Mouse (Mus musculus) forebrain, embryonic 15.5 days (tissue): ENCODE measurements at regions not wholly inside any gene's neighbourhood (a gene's known extent, or its start where the extent isn't known, plus 50 kb on each side); places are given as distances from the start of the nearest gene placed in this dataset.
A peak's percentile ranks its signal among the peaks of the same experiment; 100 is the strongest.

Experiments used
- ATAC-seq: fragments of 200-750 bp; cut with Nextera tagmentation; replicated peaks from 2 replicates; pipeline ENCODE4 v1.8.0; 2017; ENCODE audit warnings: mild to moderate bottlenecking, moderate TSS enrichment, moderate library complexity
- H3K27ac ChIP-seq: fragments of 300-500 bp; sonication (generic); replicated peaks from 2 replicates; pipeline ENCODE4 v1.5.1; 2015; ENCODE audit warnings: mild to moderate bottlenecking, inconsistent platforms
- H3K27me3 ChIP-seq: fragments of 300-500 bp; sonication (generic); 2 replicates; pipeline ENCODE4 v1.6.1; 2015; ENCODE audit warnings: inconsistent platforms
- H3K36me3 ChIP-seq: fragments of 300-500 bp; sonication (generic); 2 replicates; pipeline ENCODE4 v1.6.1; 2015; ENCODE audit warnings: mild to moderate bottlenecking, inconsistent platforms
- H3K4me1 ChIP-seq: fragments of 300-500 bp; sonication (generic); 2 replicates; pipeline ENCODE4 v1.6.1; 2015; ENCODE audit warnings: inconsistent platforms
- H3K4me2 ChIP-seq: fragments of 300-500 bp; sonication (generic); replicated peaks from 2 replicates; pipeline ENCODE4 v1.6.1; 2015; ENCODE audit warnings: mild to moderate bottlenecking, inconsistent platforms
- H3K4me3 ChIP-seq: fragments of 300-500 bp; sonication (generic); 2 replicates; pipeline ENCODE4 v1.5.1; 2015; ENCODE audit warnings: mild to moderate bottlenecking, inconsistent platforms
- H3K9ac ChIP-seq: fragments of 300-500 bp; sonication (generic); replicated peaks from 2 replicates; pipeline ENCODE4 v1.6.1; 2015; ENCODE audit warnings: mild to moderate bottlenecking, inconsistent platforms
- H3K9me3 ChIP-seq: fragments of 300-500 bp; sonication (generic); 2 replicates; pipeline ENCODE4 v1.6.1; 2016; ENCODE audit warnings: inconsistent platforms
- WGBS: fragments of 180-500 bp; shearing (Covaris S2); methylation state at CpG from one replicate; pipeline ENCODE4 v1.1.7; 2015; ENCODE audit warnings: mixed read lengths; 5-methylcytosine and 5-hydroxymethylcytosine counted together

GRCm38 (mm10) chr7:135942826-135943225, 226.7 kb upstream of the Mki67 start:
- no peak overlapping the region for H3K4me2 ChIP-seq
- H3K27ac ChIP-seq = no peak overlapping the region
- peaks cover 13% of the 10 kb centered on the region for H3K4me1 ChIP-seq
- H3K27me3 ChIP-seq = no peaks in the 10 kb centered on the region
- ATAC-seq = no peak
- H3K9ac ChIP-seq = no peak overlapping the region
- H3K36me3 ChIP-seq = no peaks in the 10 kb centered on the region
- WGBS = 87% methylated on average over 2 of the region's 2 CpGs
- H3K9me3 ChIP-seq = no peaks in the 10 kb centered on the region
- H3K4me3 ChIP-seq = no peak overlapping the region

- 78% methylated on average over 5 of the region's 5 CpGs for WGBS
- ATAC-seq = no peak
Measured at GRCm38 (mm10) chr7:135946071-135946646, 230.0 kb upstream of the Mki67 start.

GRCm38 (mm10) chr7:135961026-135961425, 244.9 kb upstream of the Mki67 start:
- no peak overlapping the region for H3K4me3 ChIP-seq
- no peaks in the 10 kb centered on the region for H3K9me3 ChIP-seq
- peaks cover 30% of the 10 kb centered on the region for H3K4me1 ChIP-seq
- 0 out of 2 replicates have a peak overlapping the region, but pooled peaks have one; percentile 1 for H3K27ac ChIP-seq
- 37% methylated on average over 8 of the region's 8 CpGs for WGBS
- ATAC-seq = peak; percentile 89
- H3K4me2 ChIP-seq = no peak overlapping the region
- no peak overlapping the region for H3K9ac ChIP-seq
- no peaks in the 10 kb centered on the region for H3K36me3 ChIP-seq
- no peaks in the 10 kb centered on the region for H3K27me3 ChIP-seq

More at GRCm38 (mm10) chr7:135946071-135946646, 230.0 kb upstream of the Mki67 start:
- H3K9ac ChIP-seq = no peak overlapping the region
- H3K4me2 ChIP-seq = no peak overlapping the region
- no peak overlapping the region for H3K4me3 ChIP-seq
- H3K27ac ChIP-seq = no peak overlapping the region
- no peaks in the 10 kb centered on the region for H3K36me3 ChIP-seq
- H3K9me3 ChIP-seq = no peaks in the 10 kb centered on the region
- H3K27me3 ChIP-seq = no peaks in the 10 kb centered on the region
- 0 out of 2 replicates have a peak, but pooled peaks cover 2% of the 10 kb centered on the region for H3K4me1 ChIP-seq

- Histone ChIP-seq H3K27ac (peak overlapping the region; percentile 33; the same call in 1 of the 2 replicates), H3K9ac (no peak overlapping the region), H3K9me3 (no peaks in the 10 kb centered on the region), H3K36me3 (no peaks in the 10 kb centered on the region), H3K27me3 (no peaks in the 10 kb centered on the region), H3K4me1 (peaks cover 42% of the 10 kb centered on the region), H3K4me3 (no peak overlapping the region), H3K4me2 (no peak overlapping the region)
- WGBS = 13% methylated on average over 6 of the region's 6 CpGs
- peak; percentile 63 for ATAC-seq
Measured at GRCm38 (mm10) chr7:135965528-135965927, 249.4 kb upstream of the Mki67 start.

- Histone ChIP-seq H3K4me2 (no peak overlapping the region), H3K9ac (no peak overlapping the region), H3K27me3 (no peaks in the 10 kb centered on the region), H3K4me3 (no peak overlapping the region), H3K9me3 (no peaks in the 10 kb centered on the region), H3K36me3 (no peaks in the 10 kb centered on the region), H3K27ac (0 out of 2 replicates have a peak overlapping the region, but pooled peaks have one; percentile 33), H3K4me1 (peaks cover 37% of the 10 kb centered on the region)
- ATAC-seq = no peak
- WGBS = 49% methylated on average over 4 of the region's 4 CpGs
Measured at GRCm38 (mm10) chr7:135966231-135966630, 250.1 kb upstream of the Mki67 start.

GRCm38 (mm10) chr7:135968638-135969037, 252.5 kb upstream of the Mki67 start:
- H3K4me3 ChIP-seq = no peak overlapping the region
- ATAC-seq = peak; percentile 67
- H3K4me1 ChIP-seq = peaks cover 31% of the 10 kb centered on the region
- H3K36me3 ChIP-seq = no peaks in the 10 kb centered on the region
- H3K9me3 ChIP-seq = no peaks in the 10 kb centered on the region
- WGBS = 52% methylated on average over 8 of the region's 8 CpGs
- no peak overlapping the region for H3K27ac ChIP-seq
- no peaks in the 10 kb centered on the region for H3K27me3 ChIP-seq
- H3K4me2 ChIP-seq = no peak overlapping the region
- H3K9ac ChIP-seq = no peak overlapping the region

GRCm38 (mm10) chr7:135986021-135986420, 269.9 kb upstream of the Mki67 start:
- no peaks in the 10 kb centered on the region for H3K36me3 ChIP-seq
- no peak overlapping the region for H3K9ac ChIP-seq
- no peaks in the 10 kb centered on the region for H3K27me3 ChIP-seq
- H3K9me3 ChIP-seq = no peaks in the 10 kb centered on the region
- no peak overlapping the region for H3K4me2 ChIP-seq
- no peak for ATAC-seq
- no peak overlapping the region for H3K4me3 ChIP-seq
- no peak overlapping the region for H3K27ac ChIP-seq
- peaks cover 10% of the 10 kb centered on the region for H3K4me1 ChIP-seq
- WGBS = 80% methylated on average over 6 of the region's 6 CpGs

- 25% methylated on average over 6 of the region's 6 CpGs for WGBS
- Histone ChIP-seq H3K27ac (no peak overlapping the region), H3K27me3 (no peaks in the 10 kb centered on the region), H3K4me1 (peaks cover 10% of the 10 kb centered on the region), H3K9me3 (no peaks in the 10 kb centered on the region), H3K36me3 (no peaks in the 10 kb centered on the region), H3K4me3 (no peak overlapping the region), H3K9ac (no peak overlapping the region), H3K4me2 (no peak overlapping the region)
- ATAC-seq = no peak
Measured at GRCm38 (mm10) chr7:135990321-135990720, 274.2 kb upstream of the Mki67 start.

GRCm38 (mm10) chr7:135996896-135997295, 280.7 kb upstream of the Mki67 start:
- H3K9me3 ChIP-seq = no peaks in the 10 kb centered on the region
- no peaks in the 10 kb centered on the region for H3K36me3 ChIP-seq
- no peak overlapping the region for H3K9ac ChIP-seq
- 44% methylated on average over 10 of the region's 10 CpGs for WGBS
- no peak for ATAC-seq
- H3K4me1 ChIP-seq = 0 out of 2 replicates have a peak, but pooled peaks cover 5% of the 10 kb centered on the region
- no peak overlapping the region for H3K4me2 ChIP-seq
- H3K27ac ChIP-seq = no peak overlapping the region
- H3K27me3 ChIP-seq = no peaks in the 10 kb centered on the region
- no peak overlapping the region for H3K4me3 ChIP-seq

- H3K27me3 ChIP-seq = no peaks in the 10 kb centered on the region
- no peak overlapping the region for H3K4me2 ChIP-seq
- H3K9me3 ChIP-seq = no peaks in the 10 kb centered on the region
- H3K4me1 ChIP-seq = 0 out of 2 replicates have a peak, but pooled peaks cover 5% of the 10 kb centered on the region
- ATAC-seq = no peak
- 89% methylated on average over 3 of the region's 3 CpGs for WGBS
- no peak overlapping the region for H3K27ac ChIP-seq
- H3K4me3 ChIP-seq = no peak overlapping the region
- no peaks in the 10 kb centered on the region for H3K36me3 ChIP-seq
- no peak overlapping the region for H3K9ac ChIP-seq
Measured at GRCm38 (mm10) chr7:135997640-135998039, 281.5 kb upstream of the Mki67 start.

- WGBS = 84% methylated on average over 8 of the region's 8 CpGs
- Histone ChIP-seq H3K4me1 (peaks cover 4% of the 10 kb centered on the region; the same call in 1 of the 2 replicates), H3K27me3 (peaks cover 4% of the 10 kb centered on the region; the same call in 1 of the 2 replicates), H3K9me3 (no peaks in the 10 kb centered on the region), H3K27ac (no peak overlapping the region), H3K4me2 (no peak overlapping the region), H3K36me3 (no peaks in the 10 kb centered on the region), H3K9ac (no peak overlapping the region), H3K4me3 (no peak overlapping the region)
- no peak for ATAC-seq
Measured at GRCm38 (mm10) chr7:136002382-136002781, 286.2 kb upstream of the Mki67 start.

GRCm38 (mm10) chr7:136003291-136003690, 287.1 kb upstream of the Mki67 start:
- Histone ChIP-seq H3K27ac (no peak overlapping the region), H3K36me3 (no peaks in the 10 kb centered on the region), H3K4me3 (no peak overlapping the region), H3K4me2 (no peak overlapping the region), H3K4me1 (peaks cover 13% of the 10 kb centered on the region), H3K27me3 (peaks cover 4% of the 10 kb centered on the region; the same call in 1 of the 2 replicates), H3K9me3 (no peaks in the 10 kb centered on the region), H3K9ac (no peak overlapping the region)
- no peak for ATAC-seq
- WGBS = 87% methylated on average over 2 of the region's 2 CpGs
